9 mouse cellular contexts compared by ENCODE assay signal in genomic region chr8:4372657-4373056, GRCm38 (mm10). TPM values are rescaled to one million over a fixed set of nuclear protein-coding genes. Genes with fewer than 3 reads are reported as not detected.
DNase-seq lines count a peak whose midpoint lies in the region; TF ChIP-seq lines count a peak whose summit lies in the region.
"Had no signal": no experiment of that assay in that cellular context is flagged by ENCODE, and none has a peak within 500 bp of the region (broad histone marks: within the 10 kb centered on the region; RNA-seq: fewer than 3 reads in every experiment).

No protein-coding gene starts in this region.

- intact Hi-C loops in left cerebral cortex, adult 2 months (cut with DNase I): loop anchor here (10.0 kb wide), 1 partner anchor 228 kb away; no protein-coding TSS in a partner anchor
- intact Hi-C loops in left cerebral cortex, postnatal 36 days (cut with DNase I): no loop called here
- intact Hi-C loops in gastrocnemius, postnatal 14 days (cut with DNase I; ENCODE audit: low total_unique reads): loop anchor here (5.0 kb wide), 1 partner anchor 50 kb away; no protein-coding TSS in a partner anchor

- peak; percentile 5 for DNase-seq in cerebellum, adult 9-10 months
- DNase-seq in cerebellum, adult 18-20 months: no peak
- no peak for DNase-seq in left cerebral cortex, adult 2 months (ENCODE audit: extremely low spot score in 1 of 2, low spot score in 2 of 2)
- no peak for DNase-seq in left cerebral cortex, postnatal 36 days (ENCODE audit: low spot score in 2 of 2)
- DNase-seq in MEL-GATA-1-ER (ENCODE audit: extremely low read depth, low read depth): peak; percentile 10
- DNase-seq in lung, postnatal 36 days: peak; percentile 32
- no peak for DNase-seq in gastrocnemius, postnatal 14 days
- no peak for DNase-seq in frontal cortex, postnatal 14 days (ENCODE audit: low spot score in 2 of 2)

- H3K27ac ChIP-seq in left cerebral cortex, adult 2 months: no peak overlapping the region
- H3K27ac ChIP-seq: limb, embryonic 13.5 days had no signal

- no peak overlapping the region for H3K4me3 ChIP-seq in left cerebral cortex, adult 2 months
- H3K4me3 ChIP-seq: limb, embryonic 13.5 days had no signal

- peak; percentile 56 for TF ChIP-seq CTCF in left cerebral cortex, adult 2 months (IDR thresholded peaks at IDR 0.05)

RNA-seq across cellular contexts. Expression of gene Elavl1, which starts 47.4 kb away (rescaled TPM):
- 10 to 100 TPM; 74.1 to 77.4 TPM for total RNA-seq in left cerebral cortex, adult 2 months (2021)
- 10 to 100 TPM; 67.1 to 79.3 TPM for total RNA-seq in left cerebral cortex, postnatal 36 days (2021)
- total RNA-seq in gastrocnemius, postnatal 14 days (2021): 10 to 100 TPM; 42.6 to 47.7 TPM

RNA-seq across cellular contexts. Expression of gene Ccl25, which starts 47.6 kb away (rescaled TPM):
- 10 to 100 TPM; 21.9 to 22.8 TPM for total RNA-seq in left cerebral cortex, adult 2 months (2021)
- 10 to 100 TPM; 14.7 to 32.5 TPM for total RNA-seq in left cerebral cortex, postnatal 36 days (2021)
- total RNA-seq in gastrocnemius, postnatal 14 days (2021): 1 to 10 TPM; 8.7 to 9.4 TPM

Comparison
In these comparisons a context has a peak if more than half of its experiments do, and no peak if none do; other contexts are left out.
1. DNase-seq: peak in cerebellum, adult 9-10 months (single experiment), MEL-GATA-1-ER (single experiment) and lung, postnatal 36 days (single experiment); none in cerebellum, adult 18-20 months (0 of 2), left cerebral cortex, adult 2 months (0 of 2), left cerebral cortex, postnatal 36 days (0 of 2), gastrocnemius, postnatal 14 days (single experiment) and frontal cortex, postnatal 14 days (0 of 2).